Mouse (Mus musculus) layer of hippocampus, adult 18-20 months (tissue): ENCODE data around the gene Mcmbp. TPM values are rescaled to one million over a fixed set of nuclear protein-coding genes. Genes with fewer than 3 reads are reported as not detected.

Experiments
- DNase-seq, 2 experiments: peaks; one replicate each; pipeline ENCODE4 v3.0.0; 2022; ENCODE audit warnings: low spot score in 2 of 2
- long read RNA-seq: library from polyadenylated mRNA; stranded (forward); transcript quantifications from one replicate; pipeline ENCODE4 v2.0.0, GENCODE M21; 2021
- total RNA-seq, 2 experiments: library from RNA; stranded (reverse); gene quantifications; 2 replicates each; pipeline ENCODE4 v1.2.3; 2021

Mcmbp gene
- 10 to 100 TPM; 27.4 to 28.1 TPM for total RNA-seq
- long read RNA-seq, full-length matches to known transcripts: 27 of 32 reads
- long read RNA-seq, partial matches to known transcripts: 3 of 32 reads
- long read RNA-seq, other reads (novel, unspliced or antisense): 2 of 32 reads

DNA sequence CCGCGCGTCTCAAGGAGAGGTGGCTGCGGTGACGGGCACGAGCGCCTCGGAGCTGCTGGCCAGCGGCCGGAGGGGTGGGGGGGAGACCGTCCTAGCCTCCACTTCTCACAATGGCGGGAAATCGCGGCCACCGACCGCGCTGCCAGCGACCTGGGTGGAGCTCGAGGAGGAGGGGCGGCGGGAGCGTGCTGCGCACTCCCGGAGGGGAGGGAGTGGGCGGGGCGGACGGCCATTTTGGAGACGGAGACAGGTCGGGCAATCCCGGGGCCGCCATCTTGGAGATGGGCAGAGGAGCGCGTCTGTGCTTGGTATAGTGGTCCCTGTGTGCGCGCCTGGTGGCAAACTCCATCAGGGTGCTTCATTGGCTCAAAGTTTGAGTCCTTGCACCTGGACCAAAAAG lies at the start of gene Mcmbp:
Gene Mcmbp (minus strand): TSS at position 162 of the 400 bp plus-strand sequence.
- peak; percentile 93 to 97 for DNase-seq

DNA sequence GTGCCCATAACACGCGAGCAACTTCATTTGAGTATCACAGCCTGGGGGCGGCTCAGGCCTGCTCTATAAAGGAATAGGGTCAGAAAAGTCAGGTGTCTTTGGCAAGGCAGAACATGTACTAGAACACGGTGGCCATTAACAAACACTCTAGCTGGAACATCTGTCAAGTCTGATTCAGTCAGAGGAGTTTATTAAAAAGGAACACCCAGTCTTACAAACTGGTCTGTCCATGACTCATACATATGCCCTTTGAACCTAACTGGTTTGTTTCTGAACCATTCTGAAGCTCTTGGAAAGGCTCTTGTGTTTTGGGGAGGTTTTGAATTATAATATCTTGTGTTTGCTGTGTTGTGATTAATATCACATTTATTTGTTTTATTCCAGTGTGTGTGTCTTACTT lies 49.8 kb upstream of the Mcmbp start:
- DNase-seq: no peak

DNA sequence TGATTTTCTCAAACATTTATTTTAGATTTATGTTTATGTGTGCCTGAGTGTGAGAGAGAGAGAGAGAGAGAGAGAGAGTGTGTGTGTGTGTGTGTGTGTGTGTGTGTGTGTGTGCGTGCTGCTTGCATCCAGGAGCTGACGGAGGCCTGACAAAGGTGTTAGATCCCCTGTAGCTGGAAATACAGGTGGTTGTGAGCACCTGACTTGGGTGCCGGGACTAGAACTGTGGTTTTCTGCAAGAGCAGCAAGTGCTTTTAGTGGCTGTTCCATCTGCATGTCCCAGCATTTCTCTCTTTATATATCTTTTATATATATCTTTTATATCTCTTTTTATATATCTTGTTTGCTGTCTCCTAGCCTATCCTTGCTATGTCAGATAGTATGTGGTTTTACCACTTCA lies 41.6 kb upstream of the Mcmbp start:
- DNase-seq: no peak

DNA sequence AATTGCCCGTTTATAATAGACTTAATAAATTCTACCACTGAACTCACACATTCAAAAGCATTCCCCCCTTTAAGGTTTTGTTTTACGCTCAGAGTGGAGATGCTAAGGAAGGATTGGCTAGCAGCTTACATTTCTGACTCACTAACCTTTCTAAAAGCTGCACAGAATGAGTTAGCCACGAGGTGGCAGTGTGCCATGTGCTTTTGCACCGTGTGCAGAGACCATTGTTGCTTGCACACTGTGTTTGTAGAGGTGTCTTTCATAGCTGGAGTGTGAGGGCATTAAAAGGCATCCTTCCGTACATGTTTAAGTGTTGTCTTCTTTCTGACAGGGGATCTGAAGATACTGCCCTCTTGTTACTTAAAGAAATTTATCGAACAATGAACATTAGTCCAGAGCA lies 39.0 kb upstream of the Mcmbp start:
- DNase-seq: peak; percentile 39 to 73

DNA sequence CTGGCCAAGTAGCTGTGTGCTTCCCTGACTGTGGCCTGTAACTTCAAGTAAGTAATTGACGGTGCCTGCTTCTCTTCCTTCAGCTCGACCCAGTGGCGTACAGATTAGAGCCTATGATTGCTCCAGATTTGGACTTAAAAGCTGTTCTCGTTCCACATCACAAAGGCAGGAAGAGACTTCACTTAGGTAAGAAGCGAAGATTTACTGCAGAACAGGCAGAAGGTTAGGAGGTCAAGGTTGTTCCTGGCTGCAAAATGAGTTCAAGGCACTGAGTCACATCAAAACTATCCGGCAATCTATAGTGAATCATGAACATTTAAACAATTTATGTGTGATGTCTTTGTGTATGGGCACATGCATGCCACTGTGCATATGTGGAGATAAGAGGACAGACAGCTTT lies 36.9 kb upstream of the Mcmbp start:
- no peak for DNase-seq

DNA sequence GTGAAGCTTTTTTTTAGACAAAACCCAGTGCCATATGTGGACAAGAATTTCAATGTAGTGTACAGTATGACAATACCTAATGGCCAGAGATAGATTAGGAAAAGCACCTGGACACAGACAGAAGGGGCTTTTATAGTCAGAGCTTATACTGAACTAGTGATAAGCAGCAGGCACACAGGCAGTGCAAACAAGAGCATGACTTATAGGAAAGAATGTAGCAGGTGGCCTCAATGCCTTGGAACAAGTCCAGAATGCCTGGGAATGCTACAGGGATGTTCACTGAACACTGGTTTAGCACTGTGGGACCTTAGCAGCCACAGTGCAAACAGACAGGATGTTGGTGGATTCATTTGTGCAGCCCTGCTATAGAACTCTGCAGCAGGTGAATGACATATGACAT lies 26.4 kb upstream of the Mcmbp start:
- DNase-seq: no peak

DNA sequence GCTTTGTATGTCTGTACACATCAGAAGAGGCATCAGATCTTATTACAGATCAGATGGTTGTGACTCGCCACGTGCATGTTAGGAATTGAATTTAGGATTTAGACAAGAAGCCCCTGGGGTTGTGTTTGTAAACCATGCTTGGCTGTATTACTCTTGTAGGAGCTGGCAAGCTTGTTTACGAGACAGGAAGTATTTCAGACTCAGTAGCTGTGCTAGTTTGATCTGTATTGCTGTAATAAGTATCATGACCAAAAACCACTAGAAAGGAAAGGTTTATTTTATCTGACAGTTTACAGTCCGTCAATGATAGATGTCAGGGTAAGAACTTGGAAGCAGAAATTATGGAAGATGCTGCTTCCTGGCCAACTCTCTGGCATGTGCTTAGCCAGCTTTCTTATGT lies 18.7 kb upstream of the Mcmbp start:
- DNase-seq: no peak

DNA sequence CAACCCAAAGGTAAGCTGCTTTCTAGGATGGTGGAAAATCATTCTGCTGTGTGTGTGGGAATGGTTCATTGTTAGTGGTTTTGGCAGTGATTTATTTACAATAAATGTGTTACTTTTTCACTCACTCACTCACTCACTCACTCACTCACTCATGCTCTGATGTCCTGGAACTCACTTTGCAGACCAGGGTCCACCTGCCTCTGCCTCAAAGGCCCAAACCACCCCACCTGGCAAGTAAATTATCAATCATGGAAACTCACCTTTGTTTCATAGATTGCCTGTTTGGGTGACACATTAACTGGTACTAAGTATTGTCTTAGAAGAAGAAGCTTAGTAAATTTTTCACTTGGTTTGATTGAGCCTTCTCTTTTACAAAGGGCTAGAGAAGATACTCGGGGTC lies 15.1 kb upstream of the Mcmbp start:
- DNase-seq: no peak

DNA sequence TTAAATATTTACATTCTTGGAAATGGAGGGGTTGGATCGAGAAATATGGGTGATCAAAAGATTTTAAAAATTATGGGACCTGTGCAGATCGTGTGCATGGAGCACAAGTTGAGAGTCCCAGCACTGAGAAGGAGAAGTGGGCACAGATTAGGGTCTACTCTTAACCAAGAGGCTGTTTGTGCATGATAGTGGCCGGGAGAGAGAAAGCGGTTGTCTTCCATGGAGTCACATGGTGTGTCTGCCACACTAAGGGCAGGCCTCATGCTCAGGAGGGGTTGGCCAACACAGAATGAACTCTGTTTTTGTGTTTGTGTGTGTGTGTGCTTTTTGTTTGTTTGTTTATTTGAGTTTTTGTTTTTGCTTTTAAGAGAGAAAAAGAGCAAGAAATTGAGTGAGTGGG lies 11.7 kb upstream of the Mcmbp start:
- DNase-seq: no peak

DNA sequence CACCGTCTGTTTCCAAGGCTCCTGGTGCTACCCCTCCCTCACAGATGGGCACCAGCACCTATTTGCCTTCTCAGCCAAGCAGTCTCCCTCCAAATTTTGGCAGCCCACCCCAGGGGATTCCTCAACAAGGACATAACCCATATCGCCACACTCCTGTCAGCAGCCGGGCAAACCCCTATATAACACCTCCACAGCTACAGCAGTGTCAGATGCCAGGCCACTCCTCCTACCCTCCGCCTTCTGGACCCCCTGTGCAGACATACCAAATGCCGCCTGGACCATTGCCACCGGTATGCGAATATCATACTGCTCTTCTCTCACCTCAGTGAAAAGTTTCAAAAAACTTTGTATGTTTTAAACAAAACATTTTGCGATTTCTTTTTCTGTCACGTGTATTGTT lies 10.0 kb upstream of the Mcmbp start:
- DNase-seq: no peak

DNA sequence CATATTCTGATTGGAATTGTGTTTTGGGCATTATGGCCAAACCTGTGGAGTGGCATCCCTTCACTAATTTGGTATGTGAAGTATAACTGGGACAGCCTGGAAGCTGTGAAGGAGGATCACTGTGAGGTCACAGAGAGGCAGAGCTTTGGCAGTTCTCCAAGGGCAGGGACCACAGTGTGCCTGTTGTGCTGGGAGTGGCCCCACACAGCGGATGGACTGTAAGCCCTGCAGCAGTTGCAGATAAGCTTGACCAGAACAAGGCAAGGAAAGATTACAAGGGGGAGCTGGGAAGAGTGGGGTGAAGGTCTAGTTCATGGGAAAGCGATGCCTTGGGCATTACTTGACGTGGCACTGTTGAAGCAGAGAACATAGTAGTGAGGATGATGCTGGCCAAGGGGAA lies 8.5 kb upstream of the Mcmbp start:
- DNase-seq: peak in 1 of 2 experiments; percentile 58

DNA sequence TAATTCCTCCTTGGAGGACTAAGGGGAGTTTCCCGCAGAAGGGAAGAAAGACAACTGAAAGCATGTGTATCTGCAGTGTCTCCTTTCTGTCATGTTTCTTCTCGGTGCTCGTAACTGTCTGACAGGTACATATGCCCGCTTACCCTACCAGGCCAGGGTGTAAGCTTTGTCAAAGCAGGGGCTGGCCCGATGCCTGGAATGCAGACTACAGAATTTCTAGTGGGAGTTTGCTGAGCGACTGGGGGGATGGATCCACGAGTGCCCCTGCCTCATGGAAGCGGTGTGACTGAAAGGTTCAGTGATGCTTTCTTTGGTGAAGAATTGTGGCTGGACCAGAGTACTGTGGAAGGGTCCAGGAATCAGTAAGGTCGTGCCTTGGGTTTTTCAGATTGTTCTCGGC lies 5.9 kb upstream of the Mcmbp start:
- no peak for DNase-seq

DNA sequence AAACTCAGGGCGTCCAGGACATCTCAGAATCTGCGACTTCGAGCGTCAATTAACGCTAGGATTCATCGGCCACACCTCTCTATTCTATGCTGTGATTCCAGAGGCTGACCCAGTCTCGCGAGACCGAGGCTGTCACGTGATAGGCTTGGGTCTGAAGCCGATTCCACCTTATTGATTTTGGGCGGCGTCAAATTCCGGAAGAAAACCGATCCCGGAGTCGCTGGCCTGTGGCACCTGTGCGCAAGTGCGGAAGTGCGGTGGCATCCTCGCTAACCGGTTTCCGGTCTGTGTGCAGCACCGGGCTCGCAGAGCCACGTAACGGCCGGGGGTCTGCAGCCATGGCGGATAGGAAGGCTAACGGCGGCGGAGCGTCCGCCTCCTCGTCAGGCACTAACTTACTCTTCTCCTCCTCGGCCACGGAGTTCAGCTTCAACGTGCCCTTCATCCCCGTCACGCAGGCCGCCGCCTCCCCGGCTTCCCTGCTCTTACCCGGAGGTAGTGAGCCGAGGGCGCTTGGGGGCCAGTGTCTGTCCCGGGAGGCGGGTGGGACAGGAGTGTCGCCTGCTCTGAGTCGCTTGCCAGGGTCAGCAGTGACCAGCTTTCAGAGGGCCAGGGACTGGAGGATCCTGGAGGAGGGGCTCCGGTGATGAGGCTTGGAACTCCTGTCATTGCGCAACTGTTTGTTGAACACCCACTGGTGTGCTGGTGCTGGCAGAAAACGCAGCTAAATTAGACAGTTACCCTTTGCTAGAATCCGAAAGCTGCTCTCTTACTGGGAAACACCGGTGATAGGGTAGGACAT lies 4.6 kb upstream of the Mcmbp start, which contains the start of gene Sec23ip:
Gene Sec23ip (plus strand): TSS at position 260 of the 802 bp plus-strand sequence.
- DNase-seq: peak; percentile 98 to 100

DNA sequence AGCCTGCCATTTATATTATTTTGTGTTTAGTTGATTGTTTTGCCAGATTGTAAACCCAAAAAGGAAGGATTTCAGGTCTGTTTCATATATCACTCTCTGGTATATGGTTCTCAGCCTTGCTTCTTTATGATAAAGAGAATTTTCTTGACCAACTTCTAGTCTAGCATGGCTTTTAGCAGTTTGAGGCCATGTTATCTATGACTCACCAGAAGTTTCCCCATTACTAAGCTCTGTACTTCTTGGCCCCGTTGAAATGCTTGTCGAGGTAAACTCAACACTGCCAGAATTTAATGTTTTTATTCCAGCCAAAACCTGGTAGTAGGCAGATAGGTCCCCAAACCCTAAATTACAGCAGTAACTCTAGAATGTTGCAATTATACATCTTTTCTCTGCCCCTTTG lies 3.6 kb upstream of the Mcmbp start:
- no peak for DNase-seq

DNA sequence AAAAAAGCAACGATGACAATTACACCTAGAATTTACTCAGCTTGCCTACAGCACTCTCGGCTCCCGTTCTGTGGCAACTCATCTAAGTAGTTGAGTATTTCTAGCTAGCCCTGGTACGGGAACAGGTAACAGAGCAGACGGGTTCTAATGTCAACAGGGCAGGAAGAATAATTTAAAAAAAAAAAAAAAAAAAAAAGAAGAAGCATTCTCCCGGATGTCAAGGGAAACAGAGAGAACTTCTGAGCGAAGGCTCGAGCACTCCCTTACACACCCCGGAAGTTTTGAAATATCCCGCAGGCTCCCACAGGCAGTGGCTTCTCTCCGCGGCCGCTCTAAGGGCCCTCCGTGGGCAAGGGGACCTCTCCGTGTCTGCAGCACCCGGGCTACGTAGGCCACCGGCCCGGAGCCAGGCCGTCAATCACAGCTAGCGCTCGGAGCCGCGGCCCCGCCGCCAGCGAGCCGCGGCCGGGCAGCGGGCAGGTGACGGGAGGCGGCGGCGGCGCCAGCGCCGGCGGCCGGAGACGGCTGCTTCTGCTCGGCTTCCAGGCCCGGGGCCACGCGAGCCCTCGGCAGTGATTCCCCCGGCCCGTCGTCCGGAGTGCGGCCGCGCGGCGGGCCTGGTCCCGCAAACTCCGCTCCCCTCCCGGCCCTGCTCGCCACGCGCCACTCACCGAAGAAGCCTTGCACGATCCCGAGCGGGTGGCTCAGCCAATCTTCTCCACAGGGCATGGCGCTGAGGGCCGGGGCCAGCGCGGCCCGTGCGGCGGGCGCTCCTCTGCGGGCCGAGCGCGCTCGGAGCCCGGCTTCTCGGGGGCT lies 625 bp downstream of the Mcmbp start:
- peak in 1 of 2 experiments; percentile 28 for DNase-seq

DNA sequence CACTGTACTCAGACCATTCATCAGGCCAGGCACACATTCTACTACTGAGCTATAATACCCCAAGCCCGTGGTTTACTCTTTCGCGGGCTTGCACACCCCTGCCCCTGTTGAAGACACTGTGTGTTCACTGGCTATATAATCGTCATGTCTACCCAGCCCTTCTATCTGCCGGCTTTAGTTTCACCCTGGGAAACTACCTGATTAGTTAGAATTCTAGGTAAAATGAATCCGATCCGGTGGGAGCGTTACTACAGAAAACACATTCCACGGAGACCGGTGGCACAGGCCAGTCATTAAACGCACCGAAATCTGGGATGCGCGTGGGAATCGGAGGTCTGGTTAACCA lies 1.2 kb downstream of the Mcmbp start:
- no peak for DNase-seq

DNA sequence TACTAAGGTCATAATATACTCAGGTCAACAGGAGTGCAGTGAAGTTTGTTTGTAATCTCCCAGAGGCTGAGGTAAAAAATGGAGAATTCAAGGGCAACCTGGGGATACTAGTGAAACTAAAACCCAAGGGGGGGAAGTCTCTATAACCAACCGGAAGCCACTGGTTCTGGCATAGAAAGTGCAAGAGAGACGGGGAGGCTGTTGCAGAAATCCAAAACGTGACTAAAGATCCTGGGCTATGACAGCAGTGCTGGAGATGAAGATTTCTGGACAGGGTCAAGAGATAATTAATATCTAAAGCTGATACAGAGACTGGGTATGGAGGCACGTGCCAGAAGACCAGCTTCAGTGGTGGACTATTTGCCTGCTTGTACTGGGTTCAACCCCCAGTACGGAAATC lies 2.3 kb downstream of the Mcmbp start:
- DNase-seq: no peak

DNA sequence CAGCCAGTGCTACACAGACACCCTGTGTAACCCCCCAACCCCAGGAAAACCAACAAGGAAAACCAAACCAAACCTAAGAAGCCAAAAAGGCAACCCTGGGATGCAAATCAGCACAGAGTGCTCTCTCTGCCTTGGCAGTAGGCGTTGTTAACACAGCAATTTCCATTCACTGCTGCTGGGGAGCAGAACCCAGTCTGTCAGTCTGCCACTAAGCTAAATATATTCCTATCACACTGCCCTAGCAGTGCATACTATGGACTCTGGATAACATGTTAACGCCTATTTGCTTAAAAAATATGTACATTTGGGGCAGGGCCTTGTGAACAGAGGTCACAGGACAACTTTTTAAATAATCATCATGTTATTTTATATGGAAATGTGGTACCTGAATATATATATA lies 8.7 kb downstream of the Mcmbp start:
- peak in 1 of 2 experiments; percentile 48 for DNase-seq

DNA sequence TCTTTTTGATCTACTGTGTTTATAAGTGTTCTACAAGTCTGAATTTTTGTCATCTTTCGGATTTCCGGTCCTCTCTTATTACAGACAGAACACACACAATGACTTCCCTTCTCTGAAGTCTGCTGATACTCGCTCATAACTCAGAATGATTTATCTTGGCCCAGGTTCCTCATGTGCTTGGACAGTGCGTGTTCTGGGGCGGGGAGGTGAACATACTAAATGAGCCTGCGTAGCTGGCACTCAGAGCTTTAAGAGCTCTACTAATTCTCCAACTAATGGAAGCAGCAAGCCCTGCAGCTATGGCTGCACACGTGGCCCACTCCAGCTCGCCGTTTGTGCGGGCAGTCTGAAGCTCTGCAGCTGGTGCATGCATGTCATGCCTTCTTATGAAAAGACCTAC lies 11.6 kb downstream of the Mcmbp start:
- no peak for DNase-seq

DNA sequence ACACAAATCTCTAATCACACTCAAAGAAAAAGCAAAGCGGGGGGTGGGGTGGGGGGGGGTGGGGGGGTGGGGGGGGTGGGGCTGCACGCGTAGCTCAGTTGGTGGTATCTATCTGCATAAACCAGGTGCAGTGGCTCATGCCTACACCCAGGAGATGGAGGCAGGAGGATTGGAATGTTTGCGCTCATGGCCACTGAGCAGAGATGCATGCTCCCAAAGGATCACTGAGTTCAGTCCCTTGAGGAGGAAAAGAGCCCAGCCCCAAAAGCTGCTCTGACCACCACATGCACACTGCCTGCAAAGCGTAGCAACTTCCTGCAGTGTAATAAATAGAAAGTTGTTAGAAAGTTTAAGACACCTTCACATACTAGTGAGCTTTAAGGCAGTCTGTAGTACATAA lies 12.6 kb downstream of the Mcmbp start:
- DNase-seq: no peak

DNA sequence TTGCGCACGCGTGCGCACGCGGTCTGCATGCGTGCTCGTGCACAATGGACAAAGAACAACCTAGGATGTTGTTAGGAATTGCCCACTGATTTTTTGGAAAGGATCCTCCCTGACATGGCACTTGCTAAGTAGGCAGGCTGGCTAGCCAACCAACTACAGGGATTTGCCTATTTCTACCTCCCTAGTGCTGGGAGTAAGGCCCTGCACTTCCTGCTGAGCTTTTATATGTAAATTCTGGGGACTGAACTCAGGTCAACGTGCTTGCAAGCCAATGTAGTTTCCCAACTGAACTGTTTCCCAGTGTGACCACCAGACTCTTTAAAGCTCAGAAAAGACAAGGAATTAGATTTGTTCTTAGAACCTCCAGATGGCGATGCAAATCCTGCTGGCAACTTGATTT lies 13.3 kb downstream of the Mcmbp start:
- DNase-seq: no peak

DNA sequence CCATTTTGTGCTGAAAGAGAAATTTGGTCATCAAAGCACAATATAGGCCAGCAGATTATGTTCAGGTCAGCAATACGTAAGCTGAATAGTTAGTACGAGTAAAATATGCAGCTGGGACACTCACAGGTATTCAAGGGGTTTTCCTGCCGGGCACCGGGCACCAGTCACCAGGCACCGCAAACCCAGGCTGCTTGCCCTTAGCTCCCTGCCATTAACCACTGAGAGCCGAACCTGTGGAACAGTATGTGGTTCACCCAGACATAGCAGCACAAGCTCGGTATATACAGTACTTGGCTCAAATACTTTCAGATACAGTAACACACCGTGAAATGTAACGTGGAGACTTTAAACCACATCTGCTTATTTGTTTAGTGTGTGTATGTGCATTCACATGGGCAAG lies 15.1 kb downstream of the Mcmbp start:
- DNase-seq: no peak
